Mouse (Mus musculus): ENCODE measurements at regions not wholly inside any gene's neighbourhood (a gene's known extent, or its start where the extent isn't known, plus 50 kb on each side); places are given as distances from the start of the nearest gene placed in this dataset.
A peak's percentile ranks its signal among the peaks of the same experiment; 100 is the strongest.

DNA sequence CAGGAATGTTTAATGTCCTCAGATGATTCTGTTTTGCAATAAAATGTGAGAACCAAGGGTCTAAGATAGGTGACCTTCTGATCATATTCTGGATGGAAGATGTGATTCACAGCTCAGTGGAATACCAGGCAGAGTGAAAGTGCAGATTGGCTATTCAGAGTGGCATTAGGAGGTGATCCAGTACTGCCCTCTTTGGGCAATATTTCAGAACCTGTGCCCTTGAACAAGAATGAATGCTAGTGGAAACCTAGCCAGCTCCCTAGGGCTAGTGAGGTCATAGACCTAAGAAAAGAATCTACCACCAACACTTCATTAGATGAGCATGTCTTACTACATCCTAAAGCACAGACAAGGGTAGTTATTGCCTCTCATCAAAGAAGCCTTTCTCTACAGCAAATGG, 372.7 kb upstream of the Trib2 start:
- no peak for DNase-seq (ENCODE audit: low spot score)

DNA sequence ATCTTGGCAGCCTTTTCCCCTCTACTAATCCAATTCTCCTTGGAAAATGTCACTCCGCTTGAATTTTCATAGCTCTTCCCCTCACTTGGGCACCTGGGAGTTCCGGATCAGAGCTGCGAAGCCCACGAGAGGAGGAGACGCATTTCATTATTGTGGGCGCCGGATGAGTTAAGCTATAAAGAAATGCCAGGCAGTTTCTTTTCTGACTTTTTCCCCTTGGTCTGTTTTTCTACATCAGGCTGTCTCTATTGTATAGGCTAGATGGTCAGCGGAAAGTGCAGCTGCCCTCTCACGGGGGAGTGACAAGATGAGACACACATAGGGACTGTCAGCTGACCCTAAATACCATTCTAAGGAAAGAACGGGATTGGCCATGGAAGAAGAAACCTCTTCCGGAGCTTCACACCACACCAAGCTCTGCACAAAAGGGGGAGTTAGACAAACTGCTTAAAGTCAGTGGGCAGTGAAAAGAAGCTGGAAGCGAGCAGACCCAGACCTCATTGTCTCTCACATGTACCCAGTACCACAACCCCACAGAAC, 369.3 kb upstream of the Trib2 start:
- no peak for DNase-seq (ENCODE audit: low spot score)

DNA sequence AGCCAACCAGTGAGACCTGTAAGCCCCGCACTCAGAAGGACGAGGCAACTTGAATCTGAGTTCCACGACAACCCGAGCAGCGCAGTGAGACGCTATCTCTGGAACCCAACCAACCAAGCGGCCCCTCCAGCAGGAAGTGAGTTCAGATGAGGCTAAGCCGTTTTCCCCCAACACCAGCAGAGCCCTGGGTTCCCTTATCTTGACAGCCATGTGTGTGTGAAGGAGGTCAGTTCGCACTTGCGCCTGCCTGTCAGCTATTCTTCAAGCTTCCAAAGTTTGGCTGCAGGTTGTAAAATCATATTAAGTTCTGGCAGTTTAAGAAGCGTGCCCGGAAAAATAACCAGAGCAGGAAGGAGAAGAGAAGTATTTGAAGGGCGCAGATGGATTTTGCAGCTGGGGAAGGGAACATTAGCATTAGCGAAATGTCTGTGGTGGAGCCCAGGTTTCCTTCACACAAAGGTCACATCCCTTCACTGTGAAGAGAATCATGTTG, 368.8 kb upstream of the Trib2 start:
- DNase-seq (ENCODE audit: low spot score) = no peak

DNA sequence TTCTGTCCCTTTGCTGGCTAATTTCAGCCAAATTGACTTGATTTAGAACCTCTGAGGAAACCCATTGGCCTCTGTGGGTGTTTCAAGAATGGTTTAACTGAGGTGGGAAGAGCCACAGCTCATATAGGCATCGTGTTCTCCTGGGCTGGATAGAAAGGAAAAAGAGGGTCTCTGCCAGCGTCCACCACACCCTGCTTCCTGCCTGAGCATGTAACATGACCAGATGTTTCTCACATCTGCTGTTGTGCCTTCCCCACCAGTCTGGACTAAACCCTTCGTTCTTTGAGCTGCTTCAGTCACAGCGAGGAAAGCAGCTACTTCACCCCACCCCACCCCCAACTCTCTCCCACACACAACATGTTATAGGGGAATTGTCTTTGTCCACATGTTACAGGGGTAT, 366.3 kb upstream of the Trib2 start:
- DNase-seq (ENCODE audit: low spot score) = no peak

DNA sequence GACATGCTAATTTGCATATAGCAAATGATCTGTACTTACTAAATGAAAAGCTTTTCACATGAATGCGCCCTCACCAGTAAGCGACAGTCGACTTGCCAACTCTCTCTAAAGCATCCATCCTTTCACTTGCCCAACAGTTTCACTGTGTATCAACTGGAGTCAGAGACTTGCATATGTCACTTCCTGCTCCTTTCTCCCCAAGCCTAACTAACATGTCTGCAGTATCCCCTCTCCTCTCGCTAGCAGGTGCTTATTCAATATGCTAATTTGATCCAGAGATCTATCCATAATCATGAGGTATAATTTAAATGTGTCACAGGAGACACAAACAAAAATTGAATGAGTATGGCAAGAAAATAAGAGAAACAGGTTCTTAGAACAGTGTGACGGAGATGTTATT, 364.9 kb upstream of the Trib2 start:
- no peak for DNase-seq (ENCODE audit: low spot score)

DNA sequence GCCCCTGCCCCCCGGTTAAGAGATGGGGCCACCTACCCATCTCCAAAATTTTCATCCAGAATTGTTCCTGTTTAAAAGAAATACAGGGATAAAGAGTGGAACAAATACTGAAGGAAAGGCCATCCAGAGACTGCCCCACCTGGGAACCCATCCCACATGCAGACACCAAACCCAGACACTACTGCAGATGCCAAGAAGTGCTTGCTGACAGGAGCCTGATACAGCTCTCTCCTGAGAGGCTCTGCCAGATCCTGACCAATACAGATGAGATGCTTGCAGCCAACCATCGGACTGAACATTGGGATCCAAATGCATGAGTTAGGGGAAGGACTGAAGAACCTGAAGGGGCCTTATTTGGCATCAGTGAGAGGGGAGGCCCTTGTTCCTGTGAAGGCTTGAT, 363.2 kb upstream of the Trib2 start:
- DNase-seq (ENCODE audit: low spot score) = no peak

DNA sequence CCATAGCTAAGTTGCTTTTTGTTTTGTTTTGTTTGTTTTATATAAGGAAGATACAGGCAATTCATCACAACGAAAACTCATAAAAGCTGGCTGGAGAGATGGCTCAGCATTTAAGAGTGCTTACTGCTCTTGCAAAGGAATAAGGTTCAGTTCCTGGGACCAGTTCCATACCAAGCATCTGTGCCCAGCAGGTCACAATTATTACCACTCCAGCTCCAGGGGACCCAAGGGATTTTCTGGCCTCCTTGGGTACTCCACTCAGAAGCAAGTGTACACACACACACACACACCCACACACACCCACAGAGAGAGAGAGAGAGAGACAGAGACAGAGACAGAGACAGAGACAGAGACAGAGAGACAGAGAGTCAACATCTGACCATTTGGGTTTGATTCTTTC, 359.6 kb upstream of the Trib2 start:
- no peak for DNase-seq (ENCODE audit: low spot score)

DNA sequence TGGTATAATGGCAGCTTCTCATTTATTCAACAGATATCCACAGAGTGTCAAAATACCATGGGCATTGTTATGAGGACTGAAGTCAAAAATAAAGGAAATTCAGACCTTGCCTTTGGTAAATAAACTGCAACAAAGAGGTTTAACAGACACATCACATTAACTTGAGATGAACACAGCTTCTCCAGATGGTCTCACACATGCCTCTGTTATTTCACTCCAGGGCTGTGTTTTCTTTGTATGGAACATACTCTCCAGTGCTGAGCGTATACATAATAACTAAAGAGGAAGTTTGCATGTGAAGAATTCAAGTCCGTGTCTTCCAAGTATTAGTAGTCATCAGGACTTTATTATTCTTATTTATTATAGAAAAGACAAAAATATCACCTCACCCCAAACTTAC, 355.5 kb upstream of the Trib2 start:
- no peak for DNase-seq (ENCODE audit: low spot score)

DNA sequence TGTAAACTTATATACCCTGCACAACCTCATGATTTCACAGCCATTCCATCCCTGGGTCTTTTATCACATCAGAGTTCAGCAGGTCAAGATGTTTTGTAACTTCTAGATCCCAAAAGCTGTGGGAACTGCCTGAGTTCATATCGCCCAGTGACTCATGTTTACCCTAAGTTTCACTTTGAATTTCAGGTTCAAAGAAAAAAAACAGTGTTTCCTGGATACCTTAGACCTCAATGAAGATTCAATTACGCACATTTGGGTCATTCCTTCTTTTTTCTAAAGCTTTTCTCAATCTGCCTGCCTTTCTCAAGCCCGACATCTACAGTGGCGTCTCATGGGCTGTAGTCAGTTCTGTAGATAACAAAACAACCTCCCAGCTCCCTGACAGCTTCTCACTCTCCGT, 354.9 kb upstream of the Trib2 start:
- no peak for DNase-seq (ENCODE audit: low spot score)

DNA sequence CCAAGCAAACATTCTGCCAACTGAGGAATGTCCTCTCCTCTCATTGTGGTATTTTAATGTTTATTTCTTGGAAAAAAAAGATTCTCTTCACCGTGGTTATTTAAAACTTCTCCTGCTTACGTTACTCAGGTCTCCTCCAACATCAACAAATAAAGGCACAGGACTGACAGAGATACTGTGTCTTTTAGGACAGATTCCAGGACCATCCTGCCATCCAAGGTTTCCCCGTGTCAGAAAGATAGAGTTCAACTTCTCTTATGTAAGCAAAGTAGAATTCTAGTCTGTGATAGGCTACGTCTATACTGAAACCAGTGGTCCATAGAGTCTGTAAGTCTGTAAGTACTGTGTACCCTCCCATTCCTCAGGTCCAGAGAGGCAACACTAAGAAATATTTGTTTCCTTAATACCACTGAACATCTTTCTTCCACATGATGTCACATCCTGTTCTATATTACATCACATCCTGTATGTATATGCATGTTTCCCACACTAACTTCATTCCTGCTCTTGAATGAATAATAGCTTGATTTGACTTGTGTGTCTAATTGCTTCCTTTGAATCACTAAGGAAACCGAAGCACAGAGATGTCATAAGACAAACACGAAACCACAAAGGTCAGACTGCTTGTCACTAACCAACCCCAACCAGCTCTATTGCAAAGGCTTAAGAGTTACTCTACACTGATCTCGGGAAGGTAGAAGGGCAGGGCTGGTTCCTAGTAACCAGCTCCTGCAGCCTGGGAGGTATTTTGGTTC, 353.2 kb upstream of the Trib2 start:
- DNase-seq (ENCODE audit: low spot score) = no peak

DNA sequence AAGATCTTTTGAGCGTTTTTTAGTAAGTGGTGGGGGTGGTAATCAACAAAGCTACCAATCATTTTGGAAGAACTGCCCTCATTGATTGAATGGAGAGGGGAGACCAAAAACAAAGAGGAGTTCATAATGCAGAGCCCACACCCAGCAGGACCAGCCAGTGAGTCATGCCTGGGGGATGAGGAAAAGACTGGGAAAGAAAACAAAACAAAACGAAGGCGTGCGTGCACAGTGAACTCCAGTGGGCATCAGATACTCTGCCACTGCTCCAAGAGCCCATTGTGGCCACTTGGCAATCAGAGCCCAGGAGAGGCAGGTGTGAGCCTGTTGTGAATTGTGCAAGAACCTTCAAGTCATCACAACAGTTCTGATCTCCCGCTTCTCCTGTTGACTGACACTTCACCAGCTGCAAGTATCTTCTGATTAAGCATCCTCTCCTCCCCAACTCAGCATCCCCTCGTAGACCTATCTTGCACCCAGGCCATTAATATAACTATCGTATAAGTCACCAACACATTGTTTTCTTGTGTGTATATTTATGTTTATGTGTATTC, 351.1 kb upstream of the Trib2 start:
- DNase-seq (ENCODE audit: low spot score) = no peak

DNA sequence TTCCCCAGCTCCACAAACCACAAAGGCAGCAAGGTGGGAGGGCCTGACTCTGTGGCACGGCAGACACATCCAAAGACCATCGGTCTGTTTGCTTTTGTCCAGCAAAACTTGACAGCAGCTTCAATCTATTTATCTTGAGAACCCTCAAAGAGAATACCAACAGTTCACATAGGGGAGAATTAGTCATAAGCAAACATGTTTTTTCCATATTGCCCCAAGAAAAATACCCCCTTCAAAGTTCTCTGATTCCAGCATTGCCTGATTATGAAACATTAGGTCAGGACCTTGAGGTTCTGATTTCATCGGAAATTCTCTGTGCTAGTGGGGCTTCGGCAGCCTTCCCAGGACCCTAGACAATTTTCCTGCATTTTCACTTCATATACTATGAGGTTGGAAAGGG, 348.4 kb upstream of the Trib2 start:
- DNase-seq (ENCODE audit: low spot score) = no peak

DNA sequence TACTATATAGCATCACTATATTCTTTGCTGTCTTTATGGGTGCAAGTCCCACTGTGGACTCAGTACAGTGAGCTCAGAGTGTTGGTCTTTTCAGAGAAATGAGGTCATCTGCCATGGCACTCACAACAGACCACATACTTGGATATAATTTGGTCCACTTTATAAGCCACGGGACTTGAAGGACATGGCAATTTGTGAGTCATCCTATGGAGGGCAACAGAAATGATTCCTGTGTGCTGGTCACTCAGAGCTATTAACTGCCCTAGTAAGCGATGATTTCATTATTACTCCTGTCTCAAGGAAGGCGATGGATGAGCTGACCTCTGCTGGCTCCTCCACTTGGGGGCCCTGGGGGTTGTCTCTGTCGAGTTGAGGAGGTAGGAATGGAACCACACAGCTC, 345.2 kb upstream of the Trib2 start:
- DNase-seq (ENCODE audit: low spot score) = no peak

DNA sequence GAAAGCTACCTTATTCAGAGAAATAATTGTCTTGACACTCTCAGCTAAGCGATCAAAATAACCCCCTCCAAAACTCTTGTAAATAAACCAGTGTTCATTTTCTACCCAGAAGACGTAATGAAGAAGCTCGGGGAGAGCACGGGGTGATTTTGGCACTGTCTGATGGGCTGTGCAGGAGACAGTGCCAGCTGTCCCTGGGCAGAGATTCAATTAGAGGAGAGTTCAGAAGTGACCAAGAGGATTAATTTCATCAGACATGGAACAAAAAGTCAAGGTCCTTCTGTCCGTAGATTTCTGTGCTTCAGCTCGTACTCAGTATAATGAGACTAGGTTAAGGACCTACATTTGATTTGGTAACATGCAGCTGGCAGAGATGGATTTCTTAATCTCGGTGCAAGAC, 341.2 kb upstream of the Trib2 start:
- DNase-seq (ENCODE audit: low spot score) = peak; percentile 44

DNA sequence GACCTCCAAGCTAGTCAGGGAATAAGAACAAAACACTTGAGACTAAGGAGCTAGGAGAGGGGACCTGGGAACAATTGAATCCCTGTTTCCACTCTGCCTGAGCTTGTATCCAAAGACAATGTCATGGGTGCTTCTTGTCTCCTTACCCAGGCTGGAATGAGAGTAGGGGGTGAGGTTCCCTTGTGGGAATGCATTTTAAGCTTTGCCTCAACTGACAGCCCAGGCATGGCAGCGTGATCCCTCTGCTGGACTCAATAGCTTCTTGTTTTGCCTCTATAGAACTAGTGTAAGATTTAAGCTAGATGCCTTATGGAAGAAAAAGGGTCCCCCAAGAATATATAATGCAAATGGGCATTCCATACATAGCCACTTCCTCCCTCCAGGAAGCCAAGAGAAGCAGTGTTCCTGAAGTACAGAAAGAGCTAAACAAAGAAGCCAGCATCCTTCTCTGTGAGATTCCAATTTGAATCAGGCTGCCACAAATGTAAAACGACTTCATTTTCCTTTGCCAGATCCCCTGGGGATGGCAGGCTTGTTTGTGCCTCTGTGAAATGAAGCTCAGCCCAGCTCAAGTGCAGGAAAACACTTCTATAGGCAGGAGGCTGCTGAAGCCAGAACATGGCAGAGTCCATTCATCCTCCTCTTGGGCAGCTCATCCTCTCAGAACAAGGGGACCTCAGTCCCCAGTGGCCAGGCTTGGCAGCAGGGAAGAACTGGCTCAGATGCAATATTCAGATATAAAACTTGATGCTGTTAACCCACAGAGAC, 339.3 kb upstream of the Trib2 start:
- DNase-seq (ENCODE audit: low spot score) = no peak

DNA sequence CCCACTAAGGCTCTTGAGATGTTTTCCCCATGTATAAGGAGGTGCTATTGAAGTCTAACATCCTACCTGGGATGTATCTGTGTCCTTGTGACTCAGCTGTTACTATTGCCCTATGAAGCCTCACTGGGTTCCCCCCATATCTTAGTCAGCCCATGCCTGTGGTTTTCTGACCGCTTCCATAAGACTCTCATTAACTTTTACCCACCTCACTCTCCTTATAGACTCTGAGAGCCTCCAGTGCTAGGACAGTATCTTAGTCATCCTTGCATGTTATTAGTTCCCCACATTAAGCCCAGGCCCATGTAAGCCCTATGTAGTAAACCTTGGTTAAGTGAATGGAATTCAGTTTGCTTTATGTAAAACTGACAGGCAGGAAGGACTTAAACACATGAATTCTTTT, 337.5 kb upstream of the Trib2 start:
- DNase-seq (ENCODE audit: low spot score) = no peak

DNA sequence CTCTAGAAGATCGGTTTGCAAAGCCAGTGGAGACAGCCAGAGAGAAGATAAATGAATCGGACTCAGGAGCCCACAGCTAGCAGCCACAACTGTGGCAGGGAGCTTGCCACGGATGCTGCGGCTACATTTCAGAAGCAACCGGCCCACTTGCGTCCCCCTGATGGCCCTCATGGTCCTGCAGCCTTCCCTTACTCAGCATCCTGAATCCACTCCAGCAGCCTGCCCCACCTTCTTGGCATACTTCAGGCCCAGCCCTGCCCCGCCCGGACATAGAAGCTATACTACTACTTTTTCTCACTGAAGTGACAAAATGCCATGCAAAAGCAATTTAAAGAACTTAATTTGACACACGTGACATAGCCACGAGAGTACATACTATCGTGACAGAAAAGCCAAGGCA, 335.4 kb upstream of the Trib2 start:
- DNase-seq (ENCODE audit: low spot score) = no peak

DNA sequence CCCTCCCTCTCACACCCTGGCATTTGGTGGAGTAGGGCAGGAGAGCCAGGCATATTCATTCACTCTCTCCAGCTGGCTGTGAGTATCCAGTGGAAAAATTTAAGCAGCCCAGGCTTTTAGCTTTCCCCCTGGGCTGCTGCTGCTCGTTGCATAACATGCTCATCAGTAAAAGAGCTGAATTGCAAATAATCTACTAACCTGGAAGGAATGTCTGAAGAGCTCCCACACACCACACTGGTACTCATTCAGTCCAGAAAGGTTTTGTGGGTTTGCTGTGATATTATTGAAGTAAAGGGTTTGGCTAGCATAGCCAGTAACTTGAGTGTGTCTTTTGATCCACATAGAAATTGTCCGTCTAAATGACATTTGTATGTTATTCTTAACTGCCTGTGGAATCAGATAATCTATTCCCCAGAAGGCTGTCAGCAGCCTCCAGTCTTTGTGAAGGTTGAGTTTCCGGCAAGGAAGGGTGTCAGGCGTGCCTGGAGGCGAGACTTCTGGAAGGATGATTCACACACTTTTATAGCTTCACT, 334.5 kb upstream of the Trib2 start:
- DNase-seq (ENCODE audit: low spot score) = no peak

DNA sequence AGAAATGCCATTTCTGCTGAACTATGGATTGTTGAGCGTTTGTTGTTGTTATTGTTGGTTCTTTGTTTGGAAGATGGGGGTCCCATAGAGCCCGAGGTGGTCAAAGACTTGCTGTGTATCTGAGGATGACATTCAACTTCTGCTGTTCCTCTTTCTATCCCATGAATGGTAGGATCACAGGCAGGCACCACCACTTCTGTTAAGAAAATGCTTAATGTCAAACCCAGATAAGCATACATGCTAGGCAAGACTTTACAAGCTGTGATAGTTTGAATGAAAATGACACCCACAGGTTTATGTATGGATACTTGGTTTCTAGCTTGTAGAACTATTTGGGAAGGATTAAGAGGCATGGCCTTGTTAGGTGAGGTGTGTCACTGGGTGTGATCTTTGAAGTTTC, 330.2 kb upstream of the Trib2 start:
- no peak for DNase-seq (ENCODE audit: low spot score)

DNA sequence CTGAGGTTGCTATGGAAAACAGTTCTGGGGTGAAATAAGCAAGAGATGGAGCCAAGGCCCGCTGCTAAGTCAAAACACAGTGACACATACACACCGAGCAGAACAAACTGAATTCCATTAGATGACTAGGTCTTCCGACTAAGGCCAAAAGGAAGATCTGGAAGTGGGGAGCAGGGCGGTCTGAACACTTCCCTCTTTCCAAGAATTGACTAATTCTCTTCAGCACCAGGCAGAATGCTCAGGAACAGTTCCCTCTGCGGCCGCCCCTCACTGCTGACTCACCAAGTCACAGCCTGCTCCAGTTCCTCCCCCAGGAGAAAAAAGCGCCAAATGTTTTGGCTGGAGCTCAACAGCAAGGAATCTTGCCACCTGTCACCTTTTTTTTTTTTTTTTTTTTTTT, 328.9 kb upstream of the Trib2 start:
- peak; percentile 43 for DNase-seq (ENCODE audit: low spot score)

DNA sequence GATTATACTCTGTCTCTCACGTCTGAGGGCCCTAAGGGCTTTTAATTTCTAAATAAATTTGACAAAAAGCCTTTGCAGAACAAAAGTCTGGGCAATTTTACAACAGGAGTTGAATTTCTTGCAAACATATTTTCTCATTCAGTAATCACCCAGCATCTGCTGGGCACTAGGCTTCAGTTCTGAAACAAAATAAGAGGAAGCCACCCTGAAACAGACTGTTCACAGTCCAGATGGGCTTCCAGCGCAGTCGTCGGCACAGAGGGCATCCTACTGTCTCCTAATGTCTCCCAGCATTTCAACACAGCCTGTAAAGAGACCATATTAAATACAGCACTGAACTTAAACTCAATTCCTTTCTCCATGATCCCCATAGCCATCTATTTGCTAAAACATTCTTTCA, 324.5 kb upstream of the Trib2 start:
- no peak for DNase-seq (ENCODE audit: low spot score)

DNA sequence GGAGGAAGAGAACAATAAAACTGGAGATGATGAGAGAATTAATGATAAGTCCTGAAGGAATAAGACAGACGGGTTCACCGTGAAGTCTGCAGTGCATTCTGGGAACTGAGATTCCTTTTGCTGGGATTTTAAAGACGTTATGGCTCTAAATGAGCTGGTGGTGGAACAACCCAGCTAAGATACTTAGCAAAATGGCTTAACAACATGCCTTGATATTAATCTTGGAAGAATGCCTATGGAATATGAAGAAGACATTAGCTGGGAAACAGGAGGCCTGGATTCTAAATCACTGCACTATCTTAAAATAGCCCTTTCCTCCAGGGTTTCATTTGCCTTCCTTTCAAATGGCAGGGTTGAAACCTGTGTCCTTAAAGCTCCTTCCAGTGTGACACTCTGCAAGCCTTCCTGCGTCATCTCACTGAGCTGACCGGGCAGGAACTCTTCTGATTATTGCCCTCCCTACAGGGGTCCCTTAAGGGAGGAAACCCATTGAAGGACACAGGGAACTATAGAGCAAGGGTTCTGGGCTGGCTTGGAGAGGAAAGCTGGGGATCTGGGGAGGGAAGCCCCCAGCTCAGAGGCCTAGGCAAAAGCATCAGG, 323.9 kb upstream of the Trib2 start:
- no peak for DNase-seq (ENCODE audit: low spot score)

Data from ovary, adult 18-20 months (tissue).